Mouse (Mus musculus): ENCODE measurements at regions not wholly inside any gene's neighbourhood (a gene's known extent, or its start where the extent isn't known, plus 50 kb on each side); places are given as distances from the start of the nearest gene placed in this dataset.

- no peak for TF ChIP-seq GATA1 (IDR thresholded peaks at IDR 0.05; ENCODE audit: borderline replicate concordance, low read length)
- no peak for TF ChIP-seq FLI1 (IDR thresholded peaks at IDR 0.05; ENCODE audit: low read length)
Measured at GRCm38 (mm10) chr7:70643694-70644301, 277.3 kb upstream of the Nr2f2 start.

Measured in megakaryocyte, embryonic 14.5 days (primary cell).